Mouse (Mus musculus) embryonic fibroblast, embryonic 13.5 days (primary cell): ENCODE results near the gene Gm16181.

ENCODE experiments used
- CTCF ChIP-seq: IDR thresholded peaks from 2 replicates; pipeline ENCODE4 v1.5.1; 2011; ENCODE audit warnings: mild to moderate bottlenecking, control low read depth, low read length, moderate library complexity, borderline replicate concordance; ENCODE audit not compliant: insufficient read depth
- POLR2A ChIP-seq: IDR thresholded peaks from 2 replicates; pipeline ENCODE4 v1.6.1; 2011; ENCODE audit warnings: low read depth, mild to moderate bottlenecking, control low read depth, low read length, moderate library complexity

DNA sequence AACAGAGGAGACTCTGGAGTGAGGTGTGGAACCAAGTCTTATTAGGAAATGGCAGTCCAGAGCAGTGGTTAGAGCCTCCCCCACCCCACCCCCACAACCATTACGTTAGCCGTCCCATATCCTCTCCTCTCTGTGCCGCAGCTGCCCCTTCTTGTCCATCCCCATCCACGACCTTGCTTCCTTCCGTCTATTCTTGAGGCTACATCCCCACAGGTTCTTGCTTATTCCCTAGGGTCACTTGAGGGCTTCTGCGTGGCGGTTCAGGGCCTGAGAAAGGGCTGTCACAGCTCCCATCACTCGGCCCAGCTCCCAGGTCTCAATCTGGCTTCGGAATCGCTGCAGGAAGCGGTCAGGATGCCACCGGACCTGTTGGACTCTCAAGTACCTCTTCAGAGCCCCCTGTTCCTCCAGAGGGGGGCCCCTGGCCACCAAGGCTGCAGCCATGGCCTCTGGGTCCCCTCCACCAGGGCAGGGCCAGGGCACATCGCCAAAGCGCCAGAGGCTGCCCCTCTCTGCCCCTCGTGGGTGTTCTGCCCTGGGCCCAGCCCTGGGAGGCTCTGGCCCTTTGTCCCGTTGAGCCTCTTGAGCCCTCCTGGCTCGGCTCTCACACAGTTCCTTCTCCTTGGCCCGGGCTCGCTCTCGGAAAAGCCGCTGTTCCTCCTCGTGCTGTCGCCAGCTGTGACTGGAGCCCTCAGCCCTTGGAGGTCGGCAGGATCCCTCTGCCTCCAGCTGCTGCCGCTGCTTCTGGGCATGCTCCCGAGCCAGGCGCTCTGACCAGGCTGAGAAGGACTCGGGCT, at the start of gene Gm16181:
- TF ChIP-seq POLR2A: no peak
- no peak for TF ChIP-seq CTCF
